Mouse (Mus musculus): ENCODE results near the gene Ube2h.

- no peak for TF ChIP-seq POLR2A (IDR thresholded peaks at IDR 0.05; ENCODE audit: borderline replicate concordance, control insufficient read depth, low read depth, low read length)
- no peak for TF ChIP-seq CTCF (IDR thresholded peaks at IDR 0.05; ENCODE audit: control insufficient read depth, insufficient read depth, low read length)
Measured at GRCm38 (mm10) chr6:30182038-30182437, 122.3 kb downstream of the Ube2h start.
